ENCODE assay signal across 34 mouse cellular contexts in genomic region chr17:17391823-17392222, GRCm38 (mm10). TPM values are rescaled to one million over a fixed set of nuclear protein-coding genes. Genes with fewer than 3 reads are reported as not detected.
DNase-seq lines count a peak whose midpoint lies in the region; ATAC-seq and TF ChIP-seq lines count a peak whose summit lies in the region.
"Had no signal": no experiment of that assay in that cellular context is flagged by ENCODE, and none has a peak within 500 bp of the region (broad histone marks: within the 10 kb centered on the region; RNA-seq: fewer than 3 reads in every experiment).

No protein-coding gene starts in this region.

- no peaks in the 10 kb centered on the region for H3K9me3 ChIP-seq in midbrain, embryonic 11.5 days (ENCODE audit: control insufficient read depth, low read length)
- H3K9me3 ChIP-seq in midbrain, embryonic 15.5 days = no peaks in the 10 kb centered on the region
- H3K9me3 ChIP-seq in G1E (replicated peaks) = no peaks in the 10 kb centered on the region
- H3K9me3 ChIP-seq in hindbrain, embryonic 11.5 days (ENCODE audit: control insufficient read depth, low read length) = no peaks in the 10 kb centered on the region
- H3K9me3 ChIP-seq: embryonic facial prominence, embryonic 12.5 days; forebrain, embryonic 10.5 days; heart, embryonic 12.5 days; hindbrain, embryonic 15.5 days; limb, embryonic 12.5 days; liver, embryonic 15.5 days; lung, embryonic 15.5 days had no signal

- H3K4me2 ChIP-seq in midbrain, embryonic 11.5 days = no peak overlapping the region
- H3K4me2 ChIP-seq in midbrain, embryonic 15.5 days = no peak overlapping the region
- H3K4me2 ChIP-seq in hindbrain, embryonic 11.5 days (replicated peaks; ENCODE audit: low read depth, low read length) = no peak overlapping the region
- H3K4me2 ChIP-seq: embryonic facial prominence, embryonic 12.5 days; heart, embryonic 12.5 days; hindbrain, embryonic 15.5 days; limb, embryonic 12.5 days; liver, embryonic 15.5 days; lung, embryonic 15.5 days had no signal

- no peak for TF ChIP-seq CTCF in G1E (IDR thresholded peaks at IDR 0.05; ENCODE audit: low read depth, low read length)

- H3K4me1 ChIP-seq in midbrain, embryonic 11.5 days (ENCODE audit: control insufficient read depth, insufficient read depth, low read length) = no peaks in the 10 kb centered on the region
- no peaks in the 10 kb centered on the region for H3K4me1 ChIP-seq in midbrain, embryonic 15.5 days
- peaks cover 22% of the 10 kb centered on the region for H3K4me1 ChIP-seq in G1E (ENCODE audit: insufficient read depth, low read depth, low read length)
- no peaks in the 10 kb centered on the region for H3K4me1 ChIP-seq in hindbrain, embryonic 11.5 days (replicated peaks; ENCODE audit: control insufficient read depth, insufficient read depth, low read length)
- H3K4me1 ChIP-seq: embryonic facial prominence, embryonic 12.5 days; heart, embryonic 12.5 days; hindbrain, embryonic 15.5 days; limb, embryonic 12.5 days; liver, embryonic 15.5 days; lung, embryonic 15.5 days had no signal

- DNase-seq in midbrain, embryonic 11.5 days (ENCODE audit: low spot score, missing footprints) = peak; percentile 60
- DNase-seq in G1E (ENCODE audit: low spot score) = peak; percentile 32
- no peak for DNase-seq in hindbrain, embryonic 11.5 days (ENCODE audit: low spot score)
- no peak for DNase-seq in urinary bladder, postnatal 4 days (ENCODE audit: low spot score in 2 of 2)
- DNase-seq: adrenal gland, adult 2 months; adrenal gland, postnatal 36 days; cerebellum, adult 8-10 months; cerebellum, postnatal 25 days; embryo, embryonic 11 days; gastrocnemius, adult 2 months; gastrocnemius, postnatal 36 days; heart, adult 2 months; heart, postnatal 4 days; kidney, adult 11 months; kidney, postnatal 14 days; lung, postnatal 36 days; midbrain, embryonic 14.5 days; right cerebral cortex, adult 18-20 months; spleen, adult 18-20 months; thymus, postnatal 36 days had no signal

- no peak overlapping the region for H3K27ac ChIP-seq in midbrain, embryonic 11.5 days (ENCODE audit: low read depth, low read length)
- no peak overlapping the region for H3K27ac ChIP-seq in midbrain, embryonic 15.5 days
- no peak overlapping the region for H3K27ac ChIP-seq in hindbrain, embryonic 11.5 days (ENCODE audit: low read depth, low read length)
- H3K27ac ChIP-seq: embryonic facial prominence, embryonic 12.5 days; forebrain, embryonic 10.5 days; gastrocnemius, adult 2 months; heart, adult 2 months; hindbrain, embryonic 15.5 days; left cerebral cortex, adult 2 months; limb, embryonic 12.5 days; liver, embryonic 15.5 days; lung, embryonic 15.5 days had no signal

- H3K27me3 ChIP-seq in midbrain, embryonic 11.5 days (ENCODE audit: control insufficient read depth, insufficient read depth, low read length) = no peaks in the 10 kb centered on the region
- no peaks in the 10 kb centered on the region for H3K27me3 ChIP-seq in midbrain, embryonic 15.5 days (replicated peaks)
- no peaks in the 10 kb centered on the region for H3K27me3 ChIP-seq in G1E (ENCODE audit: insufficient read depth, low read length)
- no peaks in the 10 kb centered on the region for H3K27me3 ChIP-seq in hindbrain, embryonic 11.5 days (ENCODE audit: control insufficient read depth, insufficient read depth, low read length)
- H3K27me3 ChIP-seq: embryonic facial prominence, embryonic 12.5 days; heart, embryonic 12.5 days; hindbrain, embryonic 15.5 days; limb, embryonic 12.5 days; liver, embryonic 15.5 days; lung, embryonic 15.5 days had no signal

- WGBS in midbrain, embryonic 11.5 days = 94% methylated on average over 4 of the region's 4 CpGs
- 95% methylated on average over 4 of the region's 4 CpGs for WGBS in midbrain, embryonic 15.5 days
- 94% methylated on average over 4 of the region's 4 CpGs for WGBS in hindbrain, embryonic 11.5 days

- H3K36me3 ChIP-seq in midbrain, embryonic 11.5 days (ENCODE audit: control insufficient read depth, insufficient read depth, low read length) = peaks cover 8% of the 10 kb centered on the region; the same call in 1 of the 2 replicates
- peaks cover 17% of the 10 kb centered on the region for H3K36me3 ChIP-seq in midbrain, embryonic 15.5 days (replicated peaks)
- peaks cover 65% of the 10 kb centered on the region for H3K36me3 ChIP-seq in G1E (replicated peaks)
- 0 out of 2 replicates have a peak, but pooled peaks cover 2% of the 10 kb centered on the region for H3K36me3 ChIP-seq in hindbrain, embryonic 11.5 days (ENCODE audit: control insufficient read depth, insufficient read depth, low read length)

- H3K9ac ChIP-seq in midbrain, embryonic 11.5 days (ENCODE audit: low read length) = no peak overlapping the region
- no peak overlapping the region for H3K9ac ChIP-seq in midbrain, embryonic 15.5 days
- no peak overlapping the region for H3K9ac ChIP-seq in hindbrain, embryonic 11.5 days (ENCODE audit: low read depth, low read length)
- H3K9ac ChIP-seq: embryonic facial prominence, embryonic 12.5 days; heart, embryonic 12.5 days; hindbrain, embryonic 15.5 days; limb, embryonic 12.5 days; liver, embryonic 15.5 days; lung, embryonic 15.5 days had no signal

- no peak for ATAC-seq in midbrain, embryonic 11.5 days (ENCODE audit: low FRiP score)
- no peak for ATAC-seq in midbrain, embryonic 15.5 days (replicated peaks)
- ATAC-seq in G1E (ENCODE audit: extremely low read depth, insufficient number of reproducible peaks, low FRiP score, poor library complexity, severe bottlenecking) = peak; percentile 92
- ATAC-seq in granulocyte monocyte progenitor cell, adult 5-6 weeks (replicated peaks; ENCODE audit: poor library complexity, severe bottlenecking) = peak; percentile 64
- no peak for ATAC-seq in hindbrain, embryonic 11.5 days (ENCODE audit: low FRiP score)
- ATAC-seq in monocyte, adult 5-6 weeks (replicated peaks; ENCODE audit: insufficient number of reproducible peaks, low FRiP score, low TSS enrichment, poor library complexity, severe bottlenecking) = no peak
- ATAC-seq: inflammation-experienced regulatory T-cells, adult 6 months had no signal

- no peak overlapping the region for H3K4me3 ChIP-seq in midbrain, embryonic 11.5 days (ENCODE audit: low read depth, low read length)
- H3K4me3 ChIP-seq in midbrain, embryonic 15.5 days = no peak overlapping the region
- no peak overlapping the region for H3K4me3 ChIP-seq in G1E (ENCODE audit: low read depth, low read length)
- H3K4me3 ChIP-seq in hindbrain, embryonic 11.5 days (ENCODE audit: low read depth, low read length) = no peak overlapping the region
- H3K4me3 ChIP-seq: embryonic facial prominence, embryonic 12.5 days; forebrain, embryonic 10.5 days; gastrocnemius, adult 2 months; heart, adult 2 months; heart, embryonic 12.5 days; hindbrain, embryonic 15.5 days; left cerebral cortex, adult 2 months; limb, embryonic 12.5 days; liver, embryonic 15.5 days; lung, embryonic 15.5 days had no signal

RNA-seq across cellular contexts. Expression of gene Lix1, which starts 10.6 kb away (rescaled TPM):
- 46.9 and 54.6 TPM in 2 replicates for polyA plus RNA-seq in midbrain, embryonic 11.5 days (2014; fragmentation: Nextera tagmentation; extraction: Ambion mirVana)
- polyA plus RNA-seq in midbrain, embryonic 15.5 days (2015; fragmentation: Nextera tagmentation; extraction: Ambion mirVana) = 10.0 and 11.4 TPM in 2 replicates
- total RNA-seq in G1E (2014; fragmentation: Nextera tagmentation) (not detected in 2 replicates), G1E (2017) (0.16 and 0.17 TPM in 2 replicates)
- not detected in 2 replicates for polyA plus RNA-seq in G1E (2012)
- total RNA-seq in granulocyte monocyte progenitor cell, adult 5-6 weeks (2014; fragmentation: Nextera tagmentation) = not detected in 2 replicates
- not detected in 2 replicates for total RNA-seq in granulocyte monocyte progenitor cell, adult 5-6 weeks (2017)
- polyA plus RNA-seq in hindbrain, embryonic 11.5 days (2014; fragmentation: Nextera tagmentation; extraction: Ambion mirVana) = 21.1 and 26.9 TPM in 2 replicates
- total RNA-seq in monocyte, adult 5-6 weeks (2017) = not detected in 3 replicates
- total RNA-seq: megakaryocyte-erythroid progenitor cell, adult 5-6 weeks; neutrophil, adult 5-6 weeks had no signal

RNA-seq across cellular contexts. Expression of gene Riok2, which starts 17.7 kb away (rescaled TPM):
- polyA plus RNA-seq in midbrain, embryonic 11.5 days (2014; fragmentation: Nextera tagmentation; extraction: Ambion mirVana) = 31.7 and 33.0 TPM in 2 replicates
- 20.4 and 24.0 TPM in 2 replicates for polyA plus RNA-seq in midbrain, embryonic 15.5 days (2015; fragmentation: Nextera tagmentation; extraction: Ambion mirVana)
- 57.7 and 74.8 TPM in 2 replicates for total RNA-seq in G1E (2014; fragmentation: Nextera tagmentation)
- total RNA-seq in G1E (2017) = 78.5 and 81.3 TPM in 2 replicates
- polyA plus RNA-seq in G1E (2012) = 3.5 and 8.2 TPM in 2 replicates
- total RNA-seq in granulocyte monocyte progenitor cell, adult 5-6 weeks (2014; fragmentation: Nextera tagmentation) = 39.3 and 39.8 TPM in 2 replicates
- total RNA-seq in granulocyte monocyte progenitor cell, adult 5-6 weeks (2017) = 35.0 and 54.0 TPM in 2 replicates
- 33.8 and 34.1 TPM in 2 replicates for polyA plus RNA-seq in hindbrain, embryonic 11.5 days (2014; fragmentation: Nextera tagmentation; extraction: Ambion mirVana)
- total RNA-seq in monocyte, adult 5-6 weeks (2017) = 18.5 to 39.8 TPM (median 21.4 TPM) in 3 replicates

Comparison
In these comparisons a context has a peak if more than half of its experiments do, and no peak if none do; other contexts are left out.
1. ATAC-seq: peak in G1E (single experiment) and granulocyte monocyte progenitor cell, adult 5-6 weeks (single experiment); none in midbrain, embryonic 11.5 days (single experiment), midbrain, embryonic 15.5 days (single experiment), hindbrain, embryonic 11.5 days (single experiment) and monocyte, adult 5-6 weeks (single experiment).
2. DNase-seq: peak in midbrain, embryonic 11.5 days (single experiment) and G1E (single experiment); none in hindbrain, embryonic 11.5 days (single experiment) and urinary bladder, postnatal 4 days (0 of 2).
3. RNA of gene Lix1, which starts 10.6 kb away (polyA plus RNA-seq): 46.9 to 54.6 TPM in midbrain, embryonic 11.5 days, 21.1 to 26.9 TPM in hindbrain, embryonic 11.5 days and 10.0 to 11.4 TPM in midbrain, embryonic 15.5 days; not detected in G1E; every median in the first group is over 10 times any median in the second.